Mouse (Mus musculus) gonadal fat pad, adult 2 months (tissue): ENCODE results near the gene Cycs. TPM values are rescaled to one million over a fixed set of nuclear protein-coding genes. Genes with fewer than 3 reads are reported as not detected.
"Not testable (repeated sequence)": the region's sequence is repeated elsewhere in the genome, so short reads cannot be mapped to it uniquely, and the experiment has no call there.

Experiments
- DNase-seq: peaks from one replicate; pipeline ENCODE4 v3.0.0-alpha.2; 2012; ENCODE audit warnings: low read depth
- polyA plus RNA-seq: library from polyadenylated mRNA; depleted of rRNA; stranded (reverse); fragments of >200 nt; gene quantifications from 2 replicates; pipeline ENCODE4 v1.2.3, GENCODE M21; 2012; rRNA removed

Gene Cycs
- polyA plus RNA-seq = 7.6 and 8.0 TPM in 2 replicates

DNA sequence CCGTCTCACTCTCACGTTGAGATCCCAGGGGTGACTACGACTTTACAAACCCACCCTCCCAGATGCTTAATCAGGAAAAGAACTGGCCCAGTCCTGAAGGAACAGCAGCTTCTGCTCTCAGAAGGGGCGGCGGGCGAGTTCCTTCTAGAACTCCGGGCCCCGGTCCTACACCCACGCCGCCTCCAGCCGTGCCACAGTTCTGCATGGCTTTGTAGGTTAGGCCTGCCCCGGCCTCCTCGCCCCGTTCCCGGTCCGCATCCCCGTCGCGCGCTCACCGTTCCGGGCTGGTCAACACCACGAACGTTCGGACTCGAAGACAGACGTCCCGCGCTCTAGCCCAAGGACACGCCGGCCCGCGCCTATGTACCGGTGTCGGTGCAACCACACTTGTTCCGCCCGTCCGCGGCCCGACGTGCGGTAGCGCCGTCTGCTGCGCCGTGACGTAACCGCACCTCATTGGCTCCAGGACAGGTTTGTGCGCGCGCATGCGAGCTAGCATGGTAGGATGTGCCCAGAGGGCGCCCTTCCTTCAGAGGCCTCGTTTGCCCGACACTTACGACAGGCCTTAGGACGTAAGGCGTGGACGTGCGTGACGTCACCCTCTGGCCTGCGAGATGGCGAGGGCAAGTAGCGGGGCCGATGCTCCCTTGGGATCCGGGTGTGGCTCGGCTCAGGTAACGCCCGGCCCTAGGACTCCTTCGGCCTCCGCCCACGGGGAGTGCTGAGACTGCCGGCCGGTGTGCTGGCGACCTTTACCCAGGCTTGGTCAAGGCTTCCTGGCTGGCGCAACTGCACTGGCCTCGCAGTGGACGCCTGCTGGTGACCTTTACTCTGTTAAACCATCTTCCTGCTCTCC lies at the start of gene Cycs:
Cycs (minus strand) TSS at position 398 of the 856 bp plus-strand sequence.
- peak; percentile 88 for DNase-seq

DNA sequence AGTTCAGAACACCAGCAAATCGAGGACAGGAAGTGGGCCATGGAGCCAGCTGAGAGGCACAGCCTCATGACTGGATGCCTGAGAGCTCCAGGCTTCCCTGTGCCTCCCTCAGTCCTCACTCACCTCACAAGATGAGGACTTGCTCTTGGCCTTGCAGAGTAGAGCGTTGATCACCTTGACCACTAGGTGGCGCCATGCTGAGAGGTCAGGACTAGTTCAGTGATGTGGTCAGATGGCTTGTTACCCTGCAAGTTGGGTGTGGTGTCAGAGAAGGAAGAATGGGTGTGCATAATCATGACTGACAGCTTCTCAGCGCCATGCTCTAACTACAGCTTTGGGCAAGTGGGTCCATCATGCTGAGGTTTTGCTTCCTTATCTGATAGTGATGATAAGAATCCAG lies 35.3 kb upstream of the Cycs start:
- no peak for DNase-seq

DNA sequence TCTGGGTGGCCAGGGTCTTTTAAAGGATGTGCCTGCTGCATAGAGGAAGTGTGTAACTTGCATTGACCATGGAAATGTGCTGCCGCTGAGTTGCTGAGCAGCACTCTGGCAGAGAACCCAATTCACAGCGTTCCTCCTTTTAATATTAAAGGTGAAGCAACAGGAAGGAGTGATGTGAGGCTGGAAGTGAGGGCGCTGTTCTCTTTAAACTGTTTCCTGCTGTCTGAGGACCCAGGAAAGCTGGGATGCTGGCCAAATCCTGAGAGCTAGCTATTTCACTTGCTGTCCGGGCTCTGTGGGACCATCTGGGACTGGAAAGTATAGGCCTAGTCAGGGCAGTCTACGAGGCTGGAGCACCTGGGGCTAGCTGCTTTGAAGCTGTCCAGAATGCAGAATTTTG lies 32.2 kb upstream of the Cycs start:
- no peak for DNase-seq

DNA sequence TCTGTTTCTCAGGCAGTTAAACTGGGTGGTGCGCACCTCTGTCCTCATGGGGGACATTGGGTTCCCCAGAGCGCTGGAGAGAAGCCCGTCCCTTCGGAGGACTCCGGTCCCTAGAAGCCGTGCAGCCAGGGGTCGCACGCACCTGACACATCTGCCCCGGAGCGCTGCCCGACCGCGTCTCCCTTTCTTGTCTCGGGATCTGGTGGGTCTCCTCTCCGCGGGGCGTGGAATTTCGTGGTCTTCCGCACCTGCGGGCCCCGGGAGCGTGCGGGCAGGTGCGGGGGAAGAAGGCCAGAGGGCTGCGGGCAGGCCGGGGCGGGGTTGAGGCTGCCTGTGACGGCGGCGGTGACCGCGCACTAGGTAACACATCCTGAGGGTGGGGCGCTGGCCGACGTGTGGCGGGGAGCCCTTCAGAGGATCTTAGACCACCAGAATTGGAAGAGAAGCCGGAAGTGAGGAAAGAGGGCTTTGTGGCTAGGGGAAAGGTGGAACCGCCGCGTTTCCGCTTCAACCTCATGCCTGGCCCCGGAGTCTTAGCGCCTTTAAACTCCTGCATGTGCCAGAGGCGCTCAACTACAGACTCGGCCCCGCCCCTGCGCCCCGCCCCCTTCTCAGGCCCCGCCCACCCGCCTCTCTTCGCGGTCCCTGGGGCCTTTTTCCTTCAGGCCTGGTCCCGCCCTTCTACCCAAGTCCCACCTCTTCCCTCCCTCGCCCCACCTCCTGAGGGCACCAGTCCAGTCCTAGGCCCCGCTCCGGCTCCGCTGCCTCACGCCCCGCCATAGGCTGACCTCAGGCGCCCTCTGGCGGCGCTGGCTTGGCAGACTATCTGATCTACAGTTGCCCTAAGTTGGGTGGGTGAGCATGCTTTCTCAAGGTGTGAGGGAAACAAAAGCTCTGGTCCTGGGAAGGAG lies 30.2 kb upstream of the Cycs start, which contains the start of gene 4921507P07Rik:
4921507P07Rik (minus strand) TSS at position 332 of the 911 bp plus-strand sequence.
- DNase-seq = no peak

DNA sequence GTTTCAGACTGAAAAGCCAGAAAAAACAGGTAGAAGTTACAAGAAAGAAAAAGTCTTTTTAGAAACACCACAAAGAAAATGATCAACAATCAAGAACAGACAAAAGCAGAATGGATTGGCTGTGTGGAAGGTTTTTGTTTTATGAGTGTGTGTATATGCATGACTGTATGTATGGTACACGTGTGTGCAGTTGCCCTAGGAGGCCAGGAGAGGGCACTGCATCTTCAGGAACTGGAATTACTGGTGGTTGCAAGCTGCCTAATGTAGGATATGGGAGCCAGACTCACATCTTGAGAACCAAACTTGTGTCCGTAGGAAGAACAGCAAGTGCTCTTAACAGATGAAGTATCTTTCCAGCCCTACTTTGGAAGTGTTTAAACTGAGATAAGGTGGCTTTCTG lies 28.0 kb upstream of the Cycs start:
- no peak for DNase-seq

DNA sequence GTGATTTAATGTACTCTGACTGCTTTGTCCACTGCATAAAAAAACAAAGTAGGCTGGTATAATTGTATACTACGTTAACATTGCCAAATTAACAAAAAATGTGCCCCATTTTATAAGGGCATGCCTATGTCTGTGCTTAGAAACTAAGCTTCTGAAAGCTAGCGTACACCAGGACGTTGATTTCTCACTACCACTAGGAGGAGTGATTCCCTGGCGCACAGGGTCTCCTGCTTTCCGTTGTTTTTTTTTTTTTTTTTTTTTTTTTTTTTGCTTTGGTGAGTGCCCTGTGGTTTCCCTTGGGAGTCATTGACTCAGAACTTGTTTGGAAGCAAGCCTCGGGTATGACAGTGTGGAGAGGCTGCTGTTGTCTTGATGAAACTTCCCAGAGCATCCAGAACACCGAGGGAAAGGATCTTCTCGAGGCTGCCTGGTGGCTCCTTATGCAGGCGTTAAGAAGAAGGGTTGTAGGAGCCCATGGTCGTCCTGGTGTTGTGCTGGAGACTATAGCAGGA lies 27.1 kb upstream of the Cycs start:
- no peak for DNase-seq

DNA sequence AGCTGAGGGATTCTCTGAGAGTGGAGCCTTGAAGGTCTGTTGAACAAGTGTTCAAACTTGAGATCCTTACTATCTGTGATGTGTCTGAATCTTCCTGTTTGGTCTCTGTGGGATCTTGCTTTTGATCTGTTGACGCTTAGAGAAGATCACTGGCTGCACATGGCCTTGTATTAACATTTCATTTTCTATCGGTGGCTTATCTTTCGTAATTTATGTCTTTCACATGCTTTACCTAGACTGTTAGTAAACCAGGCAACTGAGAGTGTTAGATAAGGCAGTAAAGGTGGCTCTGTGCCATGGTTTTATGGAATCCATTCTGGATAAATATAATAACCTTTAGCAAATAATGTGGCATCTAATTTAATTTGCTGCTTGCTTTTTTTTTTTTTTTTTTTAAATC lies 23.9 kb upstream of the Cycs start:
- DNase-seq = no peak

DNA sequence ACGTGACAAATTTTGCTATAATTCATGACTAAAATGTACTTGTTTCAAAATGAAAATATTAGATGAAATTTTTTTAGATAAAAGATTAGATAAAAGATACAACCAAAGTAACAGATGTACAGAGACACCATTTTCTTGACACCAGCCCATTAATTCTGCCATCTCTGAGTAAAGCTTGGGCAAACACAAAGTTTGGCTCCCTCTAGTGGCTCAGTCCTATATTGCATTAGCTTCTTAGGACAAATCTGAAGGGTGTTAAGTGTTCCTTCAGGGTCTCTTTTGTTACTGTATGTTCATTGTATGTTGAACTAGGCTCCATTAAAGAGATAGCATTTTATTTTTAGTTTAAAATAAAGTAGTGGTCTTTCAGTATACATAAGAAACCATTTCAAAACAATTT lies 21.9 kb upstream of the Cycs start:
- DNase-seq = no peak

DNA sequence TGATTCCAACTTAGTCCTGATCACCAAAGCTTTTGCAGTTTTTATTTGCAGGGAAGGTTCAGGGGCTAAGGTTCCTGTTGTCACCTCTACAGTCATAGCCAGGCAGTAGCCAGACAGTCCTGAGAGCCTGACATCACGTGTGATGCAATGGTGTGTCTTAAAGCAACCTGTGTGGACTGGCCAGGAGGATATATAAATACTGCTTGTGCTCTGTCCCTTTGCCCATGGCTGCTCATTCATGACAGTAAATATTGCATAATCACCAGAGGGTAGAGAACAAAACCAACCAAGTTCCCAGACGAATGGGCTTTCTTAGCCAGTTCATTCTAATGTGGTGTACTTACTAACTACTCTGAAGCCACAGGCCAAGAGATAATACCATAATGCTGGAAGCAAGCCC lies 21.1 kb upstream of the Cycs start:
- peak; percentile 38 for DNase-seq

DNA sequence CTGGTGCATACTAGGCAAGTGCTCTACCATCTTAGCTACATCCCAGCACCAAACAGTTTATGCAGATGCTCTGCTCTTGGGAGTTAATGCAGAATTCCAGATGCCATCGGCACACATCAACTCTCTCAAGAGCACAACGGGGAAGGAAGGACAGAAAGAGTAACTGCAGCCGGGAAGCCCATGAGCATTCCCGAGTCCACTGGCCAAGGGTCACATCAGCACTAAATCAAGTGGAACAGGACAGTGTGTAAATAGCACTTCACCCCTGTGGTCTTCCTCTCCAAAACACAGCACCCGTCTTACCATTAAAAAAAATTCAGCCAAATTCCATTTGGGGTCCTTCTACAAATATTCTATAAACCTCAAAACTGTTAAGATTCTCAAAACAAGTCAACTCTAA lies 20.0 kb upstream of the Cycs start:
- DNase-seq = no peak

DNA sequence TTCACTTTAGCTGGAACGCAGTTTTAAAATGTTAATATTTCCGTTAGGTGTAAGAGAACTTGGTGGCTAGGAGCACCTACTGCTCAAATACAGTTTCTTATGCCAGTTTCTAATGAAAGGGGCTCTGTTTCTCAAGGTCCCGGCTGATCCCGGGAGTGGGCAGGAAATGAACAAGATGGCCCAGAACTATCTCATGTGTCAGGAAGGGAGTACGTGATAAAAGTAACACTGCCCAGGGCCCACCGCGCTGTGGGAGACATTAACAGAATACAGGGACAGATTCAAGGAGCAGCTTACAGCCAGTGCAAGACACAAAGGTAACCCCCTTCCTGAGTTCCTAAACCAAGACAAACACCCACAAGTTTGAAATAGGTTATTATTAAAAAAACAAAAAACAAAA lies 19.4 kb upstream of the Cycs start:
- no peak for DNase-seq

DNA sequence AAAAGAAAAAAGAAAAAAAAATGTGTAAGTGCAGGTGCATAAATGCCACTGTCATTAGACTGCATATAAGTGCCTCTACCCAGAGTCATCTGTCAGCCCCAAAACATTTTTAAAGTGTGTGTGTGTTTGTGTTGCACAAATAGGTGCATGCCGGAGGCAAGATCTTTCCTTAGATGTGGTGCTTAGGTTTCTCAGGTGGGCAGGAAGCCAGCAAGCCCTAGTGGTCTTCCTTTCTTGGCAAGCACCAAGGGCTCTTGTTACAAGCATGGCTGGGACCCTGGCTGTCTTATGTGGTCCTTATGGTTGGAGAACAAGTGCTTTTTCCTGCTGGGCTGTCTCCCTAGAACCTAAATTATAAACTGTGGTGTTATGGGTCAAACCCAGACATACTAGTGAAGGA lies 5.3 kb upstream of the Cycs start:
- DNase-seq = no peak

DNA sequence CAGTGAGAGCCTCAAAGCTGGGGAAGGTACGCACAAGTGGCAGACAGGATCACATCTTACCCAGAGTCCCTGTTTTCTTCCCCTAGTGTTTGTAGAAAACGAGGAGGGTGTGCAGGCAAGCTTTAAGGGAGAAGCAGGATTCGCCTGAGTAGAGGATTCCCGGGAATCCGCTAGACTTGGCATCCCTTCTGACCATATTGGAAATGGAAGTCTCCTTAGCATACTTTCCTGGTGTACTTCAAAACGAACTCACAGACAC lies 588 bp upstream of the Cycs start:
- DNase-seq = no peak

DNA sequence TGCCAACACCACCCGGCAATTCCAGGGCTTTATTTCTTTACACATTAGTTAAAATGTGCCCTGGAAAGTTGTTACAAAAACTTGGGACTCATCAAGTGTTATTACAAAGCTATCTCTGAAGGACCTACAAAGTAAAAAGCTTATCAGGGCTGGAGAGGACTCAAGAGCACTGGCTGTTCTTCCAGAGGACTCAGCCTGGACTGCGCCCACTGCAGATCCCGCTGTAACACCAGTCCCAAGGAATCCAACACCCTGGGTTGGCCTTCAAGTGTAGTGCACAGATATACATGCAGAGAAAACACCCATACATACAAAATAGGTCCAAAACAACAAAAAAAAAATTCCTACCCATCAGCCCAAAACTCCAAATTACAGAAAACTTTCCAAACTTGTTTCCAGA lies 2.7 kb downstream of the Cycs start:
- DNase-seq = no peak

DNA sequence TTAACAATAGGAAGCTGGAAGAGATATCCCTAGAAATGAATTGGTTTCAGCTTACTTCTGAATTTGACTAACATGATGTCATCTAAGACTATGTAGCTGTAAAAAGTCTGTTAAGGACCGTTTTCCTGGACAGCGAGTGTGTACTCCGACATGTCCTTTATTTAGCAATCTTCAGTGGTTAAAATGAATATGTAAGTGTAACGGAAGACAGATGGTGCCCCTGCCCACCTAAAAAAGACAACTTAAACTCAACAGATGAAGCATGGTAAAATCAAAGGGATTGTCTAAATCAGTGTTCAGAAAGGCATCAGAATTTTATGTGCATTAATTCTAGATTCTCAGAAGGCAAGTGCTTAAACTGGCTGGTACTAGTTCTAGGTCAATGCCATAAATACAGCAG lies 3.9 kb downstream of the Cycs start:
- no peak for DNase-seq

DNA sequence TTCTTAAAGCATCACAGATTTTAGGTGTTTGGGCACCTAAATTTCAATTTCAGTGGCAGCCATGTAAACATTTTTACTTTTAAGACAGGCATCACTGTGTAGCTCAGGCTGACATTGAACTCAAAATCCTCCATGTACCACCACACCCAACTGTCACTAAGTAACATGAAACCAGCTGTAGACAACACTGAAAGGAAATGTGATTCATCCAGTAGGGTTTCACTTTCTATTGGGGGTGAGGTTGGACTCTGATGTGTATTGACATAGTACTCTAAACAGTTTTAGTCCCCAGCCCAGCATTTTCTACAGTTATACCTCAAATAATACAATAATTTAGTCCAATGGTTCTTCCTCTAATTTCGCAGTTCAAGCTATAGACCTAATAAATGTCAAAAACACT lies 5.6 kb downstream of the Cycs start:
- no peak for DNase-seq

DNA sequence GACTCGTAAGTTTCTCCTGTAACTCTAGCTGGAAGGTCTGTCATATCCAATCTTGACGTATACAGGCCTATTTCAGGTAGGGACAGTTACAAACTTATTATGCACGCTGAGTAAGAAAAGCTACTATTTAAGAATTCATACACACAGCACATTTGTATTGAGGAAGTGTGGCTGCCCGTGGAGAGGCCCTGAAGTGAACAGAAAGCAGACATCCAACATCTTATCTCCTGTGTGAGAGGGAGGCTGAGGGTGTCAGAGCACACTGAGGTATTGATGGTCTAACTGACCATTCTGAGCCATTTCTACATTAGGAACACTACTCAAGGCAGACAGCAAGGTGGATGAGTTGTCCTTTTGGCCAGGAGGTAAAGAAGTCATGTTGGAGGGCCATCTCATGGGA lies 7.5 kb downstream of the Cycs start:
- no peak for DNase-seq

DNA sequence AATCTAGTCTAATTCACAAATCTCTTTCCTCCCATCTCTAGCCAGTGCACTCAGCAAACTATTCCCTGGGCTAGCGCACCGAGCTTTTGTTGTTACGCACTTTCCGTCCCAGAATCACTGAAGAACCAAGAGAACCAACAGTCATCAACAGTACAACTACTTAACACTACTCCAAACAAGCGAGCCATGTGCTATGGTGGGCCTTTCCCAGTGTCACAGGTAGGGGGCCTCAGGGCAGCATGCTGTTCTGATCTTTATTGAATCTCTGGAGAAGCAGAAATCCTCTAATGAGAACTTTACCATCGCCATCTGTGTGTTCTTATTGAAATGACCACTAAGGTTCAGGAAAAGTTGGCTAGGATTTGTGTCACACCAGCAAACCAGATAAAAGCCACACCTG lies 8.8 kb downstream of the Cycs start:
- no peak for DNase-seq

DNA sequence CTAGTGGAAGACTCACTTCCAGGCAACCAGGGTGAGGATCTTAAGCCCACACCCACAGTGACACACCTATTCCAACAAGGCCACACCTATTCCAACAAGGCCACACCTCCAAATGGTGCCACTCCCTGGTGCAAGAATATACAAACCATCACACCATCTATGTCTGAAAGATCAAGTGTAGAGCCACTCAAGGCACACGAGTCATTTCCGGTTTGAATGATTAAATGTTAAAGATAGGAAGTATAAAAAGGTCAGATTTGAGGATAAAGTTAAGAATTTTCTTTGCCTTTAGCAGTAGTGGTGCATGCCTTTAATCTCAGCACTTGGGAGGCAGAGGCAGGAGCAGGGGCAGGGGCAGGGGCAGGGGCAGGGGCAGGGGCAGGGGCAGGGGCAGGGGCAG lies 12.1 kb downstream of the Cycs start:
- DNase-seq = not testable (repeated sequence)

DNA sequence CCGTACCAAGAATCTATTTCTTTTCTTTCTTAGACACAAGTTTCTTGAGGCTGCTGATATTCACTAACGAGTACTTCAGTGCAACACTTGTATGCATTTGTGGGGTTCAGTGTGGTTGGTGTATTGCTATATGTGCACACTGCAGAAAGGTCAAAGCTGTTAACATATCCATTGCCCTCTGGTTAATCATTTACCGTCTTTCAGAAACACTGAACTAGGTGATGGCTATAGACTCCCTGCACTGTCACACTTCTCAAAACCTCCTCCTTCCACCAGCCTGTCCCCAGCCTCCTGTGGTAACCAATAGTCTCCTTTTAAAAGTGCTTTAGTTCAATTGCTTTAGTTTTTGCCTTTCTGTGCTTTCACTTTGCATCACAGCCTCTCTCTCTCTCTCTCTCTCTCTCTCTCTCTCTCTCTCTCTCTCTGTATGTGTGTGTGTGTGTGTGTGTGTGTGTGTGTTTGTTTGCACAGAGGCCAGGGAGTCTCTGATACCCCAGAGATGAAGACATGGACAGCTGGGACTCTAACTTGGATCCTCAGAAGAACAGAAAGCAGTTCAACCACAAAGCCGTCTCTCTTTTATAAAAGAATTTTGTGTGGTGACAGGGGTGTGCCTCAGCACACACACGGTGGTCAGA lies 13.3 kb downstream of the Cycs start:
- DNase-seq = no peak

DNA sequence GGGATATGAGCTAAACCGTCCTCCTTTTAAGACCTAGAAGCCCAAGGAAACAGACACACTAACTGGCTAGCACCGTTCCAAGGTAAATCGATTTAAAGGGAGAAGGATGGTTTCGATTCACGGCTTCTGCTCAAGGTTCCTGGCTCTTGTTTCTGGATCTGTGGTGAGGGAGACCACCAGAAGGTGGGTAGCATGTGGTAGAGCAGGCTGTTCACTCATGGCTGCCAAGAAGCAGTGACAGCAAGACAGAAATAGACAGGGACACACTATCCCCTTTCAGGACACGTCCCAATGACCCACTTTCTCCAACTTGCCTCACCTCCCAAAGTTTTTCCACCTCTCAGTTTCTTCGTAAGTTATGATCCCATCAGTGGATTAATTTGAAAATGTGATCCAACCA lies 16.5 kb downstream of the Cycs start:
- no peak for DNase-seq

DNA sequence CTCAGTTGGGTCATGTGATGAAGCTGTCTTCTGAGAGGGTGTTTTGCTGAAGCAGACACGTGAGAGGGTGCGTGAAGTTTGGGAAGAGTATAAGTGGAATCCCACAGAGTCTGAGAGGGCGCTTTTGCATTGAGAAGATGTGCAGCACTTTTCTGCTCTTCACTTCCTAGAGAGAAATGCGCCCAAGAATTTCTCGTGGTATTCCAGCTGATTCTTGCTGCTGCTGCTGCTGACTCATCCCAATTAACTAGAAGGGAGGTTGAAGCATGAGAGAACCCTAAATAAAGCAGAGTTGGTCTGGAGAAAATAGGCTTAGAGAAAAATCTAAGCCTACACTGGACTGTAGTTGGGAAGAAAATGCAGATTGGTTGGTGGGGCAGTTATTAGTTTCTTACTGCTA lies 17.3 kb downstream of the Cycs start:
- DNase-seq = no peak
